Mouse (Mus musculus) embryonic fibroblast, embryonic 13.5 days (primary cell): ENCODE measurements at regions not wholly inside any gene's neighbourhood (a gene's known extent, or its start where the extent isn't known, plus 50 kb on each side); places are given as distances from the start of the nearest gene placed in this dataset.

ENCODE experiments used
- CTCF ChIP-seq: IDR thresholded peaks from 2 replicates; pipeline ENCODE4 v1.5.1; 2011; ENCODE audit warnings: mild to moderate bottlenecking, control low read depth, low read length, moderate library complexity, borderline replicate concordance; ENCODE audit not compliant: insufficient read depth
- POLR2A ChIP-seq: IDR thresholded peaks from 2 replicates; pipeline ENCODE4 v1.6.1; 2011; ENCODE audit warnings: low read depth, mild to moderate bottlenecking, control low read depth, low read length, moderate library complexity

DNA sequence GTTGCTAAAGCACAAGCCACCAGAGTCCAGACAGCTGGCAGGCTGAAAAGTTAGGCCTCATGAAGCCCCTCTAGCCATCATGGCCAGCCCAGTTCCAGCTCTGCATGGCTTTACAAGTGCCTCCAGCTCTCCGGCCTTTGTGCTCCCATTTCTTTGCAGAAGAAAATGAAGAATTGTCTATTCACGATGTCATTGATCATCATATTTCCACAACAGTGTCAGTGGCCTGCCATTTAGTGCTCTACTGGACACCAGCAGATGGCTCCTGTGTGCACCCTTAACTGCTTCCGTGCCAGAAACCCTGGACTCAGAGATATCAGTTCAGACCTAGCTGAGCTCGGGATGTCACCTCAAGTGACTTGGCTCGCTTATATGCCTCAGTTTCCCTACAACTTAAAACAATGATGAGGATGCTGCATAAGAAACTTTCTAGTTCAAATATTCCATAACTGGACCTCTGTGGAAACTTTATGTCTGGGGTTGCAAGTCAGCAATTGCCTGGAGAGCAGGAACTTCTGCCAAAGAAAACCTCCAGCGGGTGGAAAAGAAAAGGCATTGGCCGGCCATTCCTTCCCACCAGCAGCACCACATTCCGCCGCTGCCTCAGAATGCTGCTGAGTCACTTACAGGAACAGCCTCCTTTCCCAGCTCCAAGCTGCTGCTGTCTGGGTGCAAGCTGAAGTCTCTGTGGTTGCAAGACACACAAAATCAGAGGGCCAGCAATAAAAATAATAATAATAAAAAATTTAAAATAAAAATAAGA lies 211.4 kb upstream of the Nabp1 start:
- TF ChIP-seq POLR2A (no peak), CTCF (peak; percentile 19; the same call in 1 of the 2 replicates)
